Mouse (Mus musculus): Measurements from ENCODE around the gene Has3. TPM values are rescaled to one million over a fixed set of nuclear protein-coding genes. Genes with fewer than 3 reads are reported as not detected.
"Not testable (repeated sequence)": the region's sequence is repeated elsewhere in the genome, so short reads cannot be mapped to it uniquely, and the experiment has no call there.

Gene Has3
- polyA plus RNA-seq, 1 experiment from 2014 or later: 1.3 TPM

DNA sequence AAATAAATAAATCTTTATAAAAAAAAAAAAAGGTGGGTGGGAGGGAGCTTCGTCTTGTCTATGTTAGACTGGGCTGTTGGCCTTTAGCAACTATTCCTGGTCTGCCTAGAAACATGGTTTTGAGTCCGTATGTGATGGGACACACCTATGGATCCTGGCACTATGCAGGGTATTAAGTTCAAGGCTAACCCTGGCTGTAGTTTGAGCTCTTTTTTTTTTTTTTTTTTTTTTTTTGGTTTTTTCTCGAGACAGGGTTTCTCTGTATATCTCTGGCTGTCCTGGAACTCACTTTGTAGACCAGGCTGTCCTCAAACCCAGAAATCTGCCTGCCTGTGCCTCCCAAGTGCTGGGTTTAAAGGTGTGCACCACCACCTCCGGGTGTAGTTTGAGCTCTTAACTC, 54.0 kb downstream of the Has3 start:
- Histone ChIP-seq H3K4me2 (replicated peaks) (no peak overlapping the region), H3K27ac (no peak overlapping the region), H3K9ac (replicated peaks) (no peak overlapping the region), H3K9me3 (no peaks in the 10 kb centered on the region), H3K27me3 (no peaks in the 10 kb centered on the region), H3K4me1 (replicated peaks) (no peaks in the 10 kb centered on the region), H3K36me3 (peaks cover 39% of the 10 kb centered on the region), H3K4me3 (replicated peaks) (no peak overlapping the region)
- WGBS: 85% methylated on average over 4 of the region's 4 CpGs
- no peak for ATAC-seq

DNA sequence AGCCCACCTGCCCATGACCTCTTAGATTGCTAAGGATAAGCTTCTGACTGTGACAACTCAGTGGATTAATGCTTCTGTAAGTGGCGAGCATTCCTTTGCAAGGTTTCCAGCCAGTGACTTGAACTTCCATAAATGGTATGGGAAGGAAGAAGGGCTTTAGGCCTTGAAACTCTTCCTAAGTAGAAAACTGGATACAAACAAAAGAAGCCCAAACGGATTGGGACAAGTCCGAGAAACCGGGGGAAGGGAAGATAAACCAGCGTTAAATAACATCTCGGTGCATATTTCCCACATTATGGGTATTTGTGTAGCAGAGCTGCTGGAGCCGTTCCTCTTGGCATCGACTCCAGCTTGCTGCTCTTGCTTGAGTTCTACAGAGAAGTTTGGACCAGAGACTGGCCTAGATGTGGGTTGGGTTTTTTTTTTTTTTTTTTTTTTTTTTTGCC, 54.9 kb downstream of the Has3 start:
- H3K4me2 ChIP-seq (replicated peaks): no peak overlapping the region
- WGBS: 84% methylated on average over 8 of the region's 8 CpGs
- no peak overlapping the region for H3K27ac ChIP-seq
- H3K4me1 ChIP-seq (replicated peaks): no peaks in the 10 kb centered on the region
- no peak overlapping the region for H3K9ac ChIP-seq (replicated peaks)
- ATAC-seq: no peak
- no peaks in the 10 kb centered on the region; the same call in 1 of the 2 replicates for H3K9me3 ChIP-seq
- H3K27me3 ChIP-seq: no peaks in the 10 kb centered on the region
- peaks cover 30% of the 10 kb centered on the region for H3K36me3 ChIP-seq
- no peak overlapping the region for H3K4me3 ChIP-seq (replicated peaks)

DNA sequence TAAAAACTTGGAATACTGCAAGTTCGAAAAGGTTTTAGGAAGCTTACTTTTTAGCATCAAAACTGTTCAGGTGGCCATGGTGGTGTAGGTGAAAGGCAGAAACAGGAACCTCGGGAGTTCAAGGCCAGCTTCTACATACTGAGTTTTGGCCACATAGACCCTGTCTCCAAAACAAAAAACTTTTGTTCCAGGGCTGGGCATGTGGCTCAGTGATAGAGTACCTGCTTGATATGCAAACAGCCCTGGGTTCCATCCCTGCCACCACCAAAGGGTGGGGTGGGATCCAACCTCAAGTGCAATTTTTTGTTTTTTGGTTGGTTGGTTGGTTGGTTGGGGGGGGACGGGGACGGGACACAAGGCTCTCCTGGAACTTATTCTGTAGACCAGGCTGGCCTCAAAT, 55.4 kb downstream of the Has3 start:
- H3K9ac ChIP-seq (replicated peaks): no peak overlapping the region
- no peak overlapping the region for H3K27ac ChIP-seq
- H3K36me3 ChIP-seq: peaks cover 25% of the 10 kb centered on the region
- H3K4me2 ChIP-seq (replicated peaks): no peak overlapping the region
- no peaks in the 10 kb centered on the region; the same call in 1 of the 2 replicates for H3K9me3 ChIP-seq
- no peak overlapping the region for H3K4me3 ChIP-seq (replicated peaks)
- 96% methylated on average over 4 of the region's 4 CpGs for WGBS
- H3K4me1 ChIP-seq (replicated peaks): no peaks in the 10 kb centered on the region
- no peak for ATAC-seq
- H3K27me3 ChIP-seq: no peaks in the 10 kb centered on the region

DNA sequence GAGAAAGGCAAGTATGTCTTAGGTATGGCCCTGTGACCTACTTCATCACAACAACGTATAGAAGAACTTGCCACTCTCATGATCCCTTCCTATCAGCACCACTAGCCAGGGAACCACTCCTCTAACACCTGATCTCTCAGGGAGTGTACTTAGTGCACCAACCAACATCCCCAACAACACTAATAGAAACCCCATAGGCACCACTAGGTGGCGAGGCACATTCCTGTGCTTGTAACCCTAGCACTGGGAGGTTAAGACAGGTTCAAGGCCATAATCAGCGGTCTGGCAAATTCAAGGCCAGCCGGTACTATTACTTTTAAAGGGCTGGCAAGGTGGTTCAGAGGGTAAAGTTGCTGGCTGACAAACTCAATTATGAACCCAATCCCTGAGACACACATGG, 57.2 kb downstream of the Has3 start:
- H3K9me3 ChIP-seq: no peaks in the 10 kb centered on the region; the same call in 1 of the 2 replicates
- H3K27me3 ChIP-seq: peaks cover 8% of the 10 kb centered on the region; the same call in 1 of the 2 replicates
- no peak overlapping the region for H3K9ac ChIP-seq (replicated peaks)
- H3K4me3 ChIP-seq (replicated peaks): no peak overlapping the region
- ATAC-seq: no peak
- peaks cover 1% of the 10 kb centered on the region; the same call in 1 of the 2 replicates for H3K4me1 ChIP-seq (replicated peaks)
- 58% methylated on average over 4 of the region's 4 CpGs for WGBS
- no peak overlapping the region for H3K4me2 ChIP-seq (replicated peaks)
- no peak overlapping the region for H3K27ac ChIP-seq
- H3K36me3 ChIP-seq: peaks cover 13% of the 10 kb centered on the region

DNA sequence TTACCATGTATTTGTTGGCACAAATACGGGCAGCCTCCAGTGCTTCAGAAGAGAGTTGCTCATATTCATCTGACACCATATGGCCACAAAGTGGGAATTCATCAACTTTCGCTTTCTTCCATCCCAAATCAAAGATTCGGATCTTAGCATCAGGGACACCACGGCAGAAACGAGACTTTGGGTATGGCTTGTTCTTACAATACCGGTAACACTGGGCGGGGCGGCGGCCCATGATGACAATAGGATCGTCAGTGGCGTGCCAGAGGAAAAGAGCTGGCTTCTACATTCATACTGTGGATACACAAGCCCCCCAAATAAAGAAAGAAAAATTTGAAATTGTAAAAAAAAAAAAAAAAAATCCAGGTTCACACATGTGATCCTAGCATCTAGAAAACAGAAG, 58.1 kb downstream of the Has3 start:
- not testable (repeated sequence) for H3K9me3 ChIP-seq; H3K27ac ChIP-seq; H3K9ac ChIP-seq (replicated peaks); ATAC-seq; H3K36me3 ChIP-seq; H3K4me2 ChIP-seq (replicated peaks); H3K4me3 ChIP-seq (replicated peaks); H3K4me1 ChIP-seq (replicated peaks)
- WGBS: 93% methylated on average over 11 of the region's 11 CpGs
- peaks cover 12% of the 10 kb centered on the region; the same call in 1 of the 2 replicates for H3K27me3 ChIP-seq

DNA sequence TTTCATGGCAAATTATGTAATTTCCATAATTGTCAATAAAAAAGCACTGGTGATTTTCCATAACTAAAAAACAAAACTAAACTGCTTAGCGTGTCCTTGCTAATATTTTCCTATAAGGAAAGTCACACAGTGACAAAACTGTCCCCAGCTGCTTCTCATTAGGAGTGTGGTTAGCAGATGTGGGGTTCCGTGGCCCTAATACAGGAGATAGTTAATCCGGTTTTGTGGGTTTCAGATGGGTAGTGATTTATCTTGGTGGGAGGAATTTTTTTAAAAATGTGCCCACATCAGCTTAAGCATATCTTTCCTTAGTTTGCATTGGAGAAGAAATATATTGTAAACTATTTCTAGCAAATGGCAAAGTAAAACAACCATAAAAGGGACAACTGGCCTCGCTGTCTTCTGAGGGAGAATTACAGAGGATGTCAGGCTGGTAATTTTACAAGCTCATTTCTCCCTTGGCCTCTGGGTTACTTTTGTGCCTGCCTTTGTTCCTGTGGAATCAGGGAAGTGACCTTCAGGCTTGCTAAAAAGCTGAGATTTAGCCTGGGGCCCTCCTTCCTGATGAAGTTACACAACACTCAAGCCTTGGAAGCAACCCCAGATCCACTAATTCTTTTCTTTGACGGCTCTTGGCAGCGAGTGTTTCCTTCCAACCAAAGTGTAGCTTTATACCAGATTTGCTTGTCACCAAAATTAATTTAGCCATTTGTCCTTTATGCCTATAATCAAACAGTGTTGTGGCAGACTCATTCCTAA, 59.3 kb downstream of the Has3 start:
- no peak overlapping the region for H3K9ac ChIP-seq (replicated peaks)
- WGBS: 75% methylated on average over 6 of the region's 6 CpGs
- H3K36me3 ChIP-seq: no peaks in the 10 kb centered on the region
- H3K4me2 ChIP-seq (replicated peaks): no peak overlapping the region
- H3K4me3 ChIP-seq (replicated peaks): no peak overlapping the region
- H3K27ac ChIP-seq: no peak overlapping the region
- H3K27me3 ChIP-seq: peaks cover 20% of the 10 kb centered on the region
- no peak for ATAC-seq
- H3K9me3 ChIP-seq: no peaks in the 10 kb centered on the region; the same call in 1 of the 2 replicates
- H3K4me1 ChIP-seq (replicated peaks): peaks cover 8% of the 10 kb centered on the region

DNA sequence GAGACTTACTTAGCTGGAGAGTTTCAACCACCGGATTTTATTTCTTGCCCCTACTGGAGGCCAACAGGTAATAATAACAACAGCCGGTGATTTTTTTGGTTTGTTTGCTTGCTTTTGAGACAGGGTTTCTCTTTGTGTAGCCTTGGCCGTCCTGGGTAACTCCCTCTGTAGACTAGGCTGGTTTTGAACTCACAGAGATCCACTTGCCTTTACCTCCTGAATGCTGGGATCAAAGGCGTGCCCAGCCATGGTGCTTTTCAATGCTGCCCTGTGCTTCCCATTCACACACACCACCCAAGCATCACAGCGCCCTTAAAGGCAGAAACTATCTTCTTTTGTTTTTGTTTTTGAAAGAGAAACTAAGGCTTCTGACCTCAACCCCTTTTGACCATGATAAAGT, 59.9 kb downstream of the Has3 start:
- Histone ChIP-seq H3K36me3 (no peaks in the 10 kb centered on the region), H3K9me3 (no peaks in the 10 kb centered on the region; the same call in 1 of the 2 replicates)

DNA sequence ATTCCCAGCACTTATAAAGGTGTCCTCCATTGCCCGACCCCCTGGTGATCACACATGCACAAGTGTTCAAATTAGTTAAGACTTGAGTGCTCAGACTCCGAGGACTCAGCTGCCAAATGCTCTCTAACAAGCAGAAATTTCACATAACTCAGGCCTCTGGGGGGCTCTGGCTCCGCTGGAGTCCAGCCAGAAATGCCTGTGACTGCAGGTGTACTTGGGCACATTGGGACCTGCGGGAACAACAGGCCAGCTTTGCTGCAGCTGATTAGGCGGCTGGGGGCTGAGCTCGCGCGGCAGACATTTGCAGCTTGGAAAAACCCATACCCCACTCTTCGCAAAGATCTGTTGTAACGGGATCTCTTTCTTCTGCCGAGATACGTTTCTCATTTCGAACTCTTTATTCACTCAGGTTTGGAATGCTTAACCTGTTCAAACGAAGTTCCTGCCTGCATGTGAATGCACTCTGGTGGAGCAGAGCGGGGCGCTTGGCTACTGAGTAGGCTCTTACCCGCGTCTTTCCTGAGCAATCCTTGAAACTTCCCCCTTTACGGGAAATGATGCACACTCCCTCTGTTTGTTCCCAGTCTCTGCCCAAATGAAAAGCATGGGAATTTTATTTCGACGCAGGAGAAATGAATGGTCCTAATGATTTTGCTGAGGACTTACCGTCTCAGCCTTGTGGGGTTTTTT, 62.5 kb downstream of the Has3 start:
- Histone ChIP-seq H3K9ac (replicated peaks) (0 out of 2 replicates have a peak overlapping the region, but pooled peaks have one; percentile 15), H3K4me1 (replicated peaks) (peaks cover 22% of the 10 kb centered on the region), H3K9me3 (no peaks in the 10 kb centered on the region; the same call in 1 of the 2 replicates), H3K36me3 (no peaks in the 10 kb centered on the region), H3K4me3 (replicated peaks) (peak overlapping the region; percentile 19), H3K27ac (no peak overlapping the region), H3K27me3 (peaks cover 21% of the 10 kb centered on the region), H3K4me2 (replicated peaks) (peak overlapping the region; percentile 42)
- ATAC-seq: no peak
- WGBS: 10% methylated on average over 22 of the region's 22 CpGs

More for the DNA sequence above, 59.9 kb downstream of the Has3 start:
- H3K27me3 ChIP-seq: peaks cover 21% of the 10 kb centered on the region
- ATAC-seq: no peak
- no peak overlapping the region for H3K4me2 ChIP-seq (replicated peaks)
- no peak overlapping the region for H3K4me3 ChIP-seq (replicated peaks)
- 87% methylated on average over 5 of the region's 5 CpGs for WGBS
- peaks cover 8% of the 10 kb centered on the region for H3K4me1 ChIP-seq (replicated peaks)
- no peak overlapping the region for H3K27ac ChIP-seq
- no peak overlapping the region for H3K9ac ChIP-seq (replicated peaks)

DNA sequence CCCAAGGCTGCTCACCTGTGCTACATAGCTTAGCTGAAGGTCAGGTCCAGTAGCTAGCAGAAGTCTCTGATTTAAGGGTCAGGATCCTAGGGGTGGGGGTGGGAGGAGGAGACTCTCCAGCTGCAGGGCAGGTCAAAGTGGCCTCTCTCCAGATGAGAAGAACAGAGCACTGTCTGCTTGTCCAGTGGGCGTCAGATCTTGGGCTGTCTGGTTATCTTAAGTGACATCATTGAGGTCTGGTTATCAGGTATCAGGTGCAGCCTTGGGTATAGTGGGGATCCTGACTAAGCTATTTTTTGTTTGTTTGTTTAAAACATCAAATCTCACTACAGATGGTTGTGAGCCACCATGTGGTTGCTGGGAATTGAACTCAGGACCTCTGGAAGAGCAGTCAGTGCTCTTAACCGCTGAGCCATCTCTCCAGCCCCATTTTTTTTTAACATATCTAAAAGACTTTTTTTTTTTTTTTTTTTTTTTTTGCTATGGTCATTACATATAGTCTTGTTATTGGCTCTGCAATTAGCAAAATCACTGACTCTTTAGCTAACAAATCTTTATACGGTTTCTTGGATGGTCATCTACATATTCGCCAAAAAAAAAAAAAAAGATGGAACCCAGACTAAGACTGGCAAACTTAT, 63.6 kb downstream of the Has3 start:
- H3K27me3 ChIP-seq: peaks cover 24% of the 10 kb centered on the region
- 75% methylated on average over 4 of the region's 4 CpGs for WGBS

More for the DNA sequence above, 63.6 kb downstream of the Has3 start:
- Histone ChIP-seq H3K4me3 (replicated peaks) (no peak overlapping the region), H3K4me1 (replicated peaks) (peaks cover 30% of the 10 kb centered on the region), H3K27ac (no peak overlapping the region), H3K4me2 (replicated peaks) (no peak overlapping the region), H3K9me3 (no peaks in the 10 kb centered on the region; the same call in 1 of the 2 replicates), H3K36me3 (no peaks in the 10 kb centered on the region), H3K9ac (replicated peaks) (no peak overlapping the region)
- no peak for ATAC-seq

Other genes starting within 250 kb of the Has3 start
- 7.5 and 7.7 TPM in 2 replicates for gene Tango6, start 187.2 kb upstream of the Has3 start, polyA plus RNA-seq (2015; fragmentation: Nextera tagmentation; extraction: Ambion mirVana)
- gene Utp4, start 23.4 kb downstream of the Has3 start, polyA plus RNA-seq (2015; fragmentation: Nextera tagmentation; extraction: Ambion mirVana): 44.9 and 48.1 TPM in 2 replicates
- gene Sntb2, start 65.5 kb downstream of the Has3 start, polyA plus RNA-seq (2015; fragmentation: Nextera tagmentation; extraction: Ambion mirVana): 5.4 and 6.7 TPM in 2 replicates
- 127 and 130 TPM in 2 replicates for gene Vps4a, start 161.0 kb downstream of the Has3 start, polyA plus RNA-seq (2015; fragmentation: Nextera tagmentation; extraction: Ambion mirVana)
- gene Pdf, start 178.4 kb downstream of the Has3 start, polyA plus RNA-seq (2015; fragmentation: Nextera tagmentation; extraction: Ambion mirVana): 32.8 and 36.8 TPM in 2 replicates
- gene Cog8, start 186.4 kb downstream of the Has3 start, polyA plus RNA-seq (2015; fragmentation: Nextera tagmentation; extraction: Ambion mirVana): 37.0 and 42.0 TPM in 2 replicates
- gene Nip7, start 186.6 kb downstream of the Has3 start, polyA plus RNA-seq (2015; fragmentation: Nextera tagmentation; extraction: Ambion mirVana): 81.9 and 93.3 TPM in 2 replicates
- gene Tmed6, start 195.4 kb downstream of the Has3 start, polyA plus RNA-seq (2015; fragmentation: Nextera tagmentation; extraction: Ambion mirVana): not detected in 2 replicates
- 26.9 and 29.3 TPM in 2 replicates for gene Terf2, start 226.3 kb downstream of the Has3 start, polyA plus RNA-seq (2015; fragmentation: Nextera tagmentation; extraction: Ambion mirVana)